Mouse (Mus musculus) testis, adult 2 months (tissue): Measurements from ENCODE around the gene AU040320. TPM values are rescaled to one million over a fixed set of nuclear protein-coding genes. Genes with fewer than 3 reads are reported as not detected.

ENCODE experiments used
- H3K27ac ChIP-seq: fragments of 200-500 bp; 2 replicates; pipeline ENCODE4 v1.5.1; 2012; ENCODE audit warnings: low read depth, low read length; ENCODE audit not compliant: control insufficient read depth, insufficient read depth
- H3K27me3 ChIP-seq: fragments of 200-500 bp; 2 replicates; pipeline ENCODE4 v1.6.1; 2012; ENCODE audit warnings: mild to moderate bottlenecking, low read length, moderate library complexity; ENCODE audit not compliant: control insufficient read depth, insufficient read depth
- H3K36me3 ChIP-seq: fragments of 200-500 bp; 2 replicates; pipeline ENCODE4 v1.6.1; 2012; ENCODE audit warnings: mild to moderate bottlenecking, low read length; ENCODE audit not compliant: control insufficient read depth, insufficient read depth
- H3K4me1 ChIP-seq: fragments of 200-500 bp; 2 replicates; pipeline ENCODE4 v1.6.1; 2012; ENCODE audit warnings: low read length; ENCODE audit not compliant: control insufficient read depth, insufficient read depth
- H3K4me3 ChIP-seq: fragments of 200-500 bp; 2 replicates; pipeline ENCODE4 v1.5.1; 2012; ENCODE audit warnings: low read depth, mild to moderate bottlenecking, low read length, moderate library complexity, mixed read lengths; ENCODE audit not compliant: control insufficient read depth
- CTCF ChIP-seq: fragments of 200-500 bp; IDR thresholded peaks from 2 replicates; pipeline ENCODE4 v1.5.1; 2012; ENCODE audit warnings: low read depth, mild to moderate bottlenecking, inconsistent platforms, low read length, moderate library complexity; ENCODE audit not compliant: control insufficient read depth, insufficient read depth, insufficient replicate concordance
- POLR2A ChIP-seq: fragments of 200-500 bp; IDR thresholded peaks from 2 replicates; pipeline ENCODE4 v1.6.1; 2012; ENCODE audit warnings: low read depth, mild to moderate bottlenecking, inconsistent platforms, low read length, moderate library complexity; ENCODE audit not compliant: control insufficient read depth
- polyA plus RNA-seq: library from polyadenylated mRNA; depleted of rRNA; stranded (reverse); fragments of >200 nt; gene quantifications from 2 replicates; pipeline ENCODE4 v1.2.3, GENCODE M21; 2012

The AU040320 gene
- polyA plus RNA-seq, 1 experiment, result 79.1 TPM

DNA sequence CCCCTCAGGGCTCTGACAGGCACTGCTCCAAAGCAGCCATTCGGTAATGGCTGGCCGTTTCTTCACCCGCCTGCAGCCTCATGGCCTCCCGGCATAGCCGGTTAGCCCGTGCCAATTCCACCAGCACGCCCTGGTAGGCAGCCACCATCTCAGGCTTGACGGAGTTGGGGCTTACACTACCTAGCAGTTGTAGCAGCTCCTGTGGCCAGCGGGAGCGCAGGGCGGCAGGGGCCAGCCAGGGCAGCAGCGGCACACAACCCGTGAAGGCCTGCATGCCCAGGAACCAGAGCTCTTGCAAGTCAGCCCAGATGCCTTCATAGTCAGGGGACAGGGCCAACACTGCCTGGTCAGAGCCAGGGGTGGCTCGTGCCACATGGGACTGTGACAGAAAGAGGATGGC is 8.5 kb upstream of the AU040320 start:
- no peaks in the 10 kb centered on the region; the same call in 1 of the 2 replicates for H3K36me3 ChIP-seq
- H3K4me3 ChIP-seq, result no peak overlapping the region
- peaks cover 3% of the 10 kb centered on the region for H3K4me1 ChIP-seq
- no peak for TF ChIP-seq CTCF
- no peak for TF ChIP-seq POLR2A
- H3K27ac ChIP-seq, result no peak overlapping the region
- H3K27me3 ChIP-seq, result no peaks in the 10 kb centered on the region

DNA sequence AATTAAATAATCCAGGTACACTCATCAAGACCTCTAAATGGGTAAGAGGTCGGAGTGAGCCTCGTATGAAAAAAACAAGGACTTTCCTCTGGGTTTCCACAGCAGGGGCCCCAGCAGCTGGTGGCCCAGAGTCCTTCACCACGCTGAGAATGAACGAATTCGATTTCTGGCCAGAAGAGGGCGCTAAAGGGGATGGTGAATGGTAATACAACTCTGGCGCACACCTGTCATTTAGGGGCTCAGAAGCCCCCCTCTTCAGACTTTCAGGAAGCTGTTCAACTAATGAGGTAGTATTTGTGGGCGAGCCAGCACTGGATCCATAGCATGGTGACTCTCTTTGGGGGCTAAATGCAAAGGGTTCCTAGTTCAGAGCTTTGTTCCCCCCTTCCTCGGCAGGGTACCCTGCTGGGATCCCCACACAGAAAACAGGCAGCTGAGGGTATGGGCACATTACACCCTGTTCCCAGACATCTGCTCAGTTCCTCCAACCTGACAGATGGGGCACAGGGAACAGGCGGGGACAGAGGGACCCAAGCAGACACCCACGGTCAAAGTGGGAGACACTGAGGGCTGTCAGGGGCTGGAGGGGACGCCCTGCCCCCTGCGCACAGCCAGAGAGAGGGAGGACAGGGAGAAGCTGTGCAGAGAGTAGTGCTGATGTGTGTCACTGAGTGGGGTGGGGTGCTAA is 7.7 kb upstream of the AU040320 start:
- Histone ChIP-seq H3K27ac (no peak overlapping the region), H3K27me3 (no peaks in the 10 kb centered on the region), H3K4me1 (peaks cover 3% of the 10 kb centered on the region), H3K36me3 (no peaks in the 10 kb centered on the region; the same call in 1 of the 2 replicates), H3K4me3 (no peak overlapping the region)
- no peak for TF ChIP-seq POLR2A
- peak; percentile 47; the same call in 1 of the 2 replicates for TF ChIP-seq CTCF

DNA sequence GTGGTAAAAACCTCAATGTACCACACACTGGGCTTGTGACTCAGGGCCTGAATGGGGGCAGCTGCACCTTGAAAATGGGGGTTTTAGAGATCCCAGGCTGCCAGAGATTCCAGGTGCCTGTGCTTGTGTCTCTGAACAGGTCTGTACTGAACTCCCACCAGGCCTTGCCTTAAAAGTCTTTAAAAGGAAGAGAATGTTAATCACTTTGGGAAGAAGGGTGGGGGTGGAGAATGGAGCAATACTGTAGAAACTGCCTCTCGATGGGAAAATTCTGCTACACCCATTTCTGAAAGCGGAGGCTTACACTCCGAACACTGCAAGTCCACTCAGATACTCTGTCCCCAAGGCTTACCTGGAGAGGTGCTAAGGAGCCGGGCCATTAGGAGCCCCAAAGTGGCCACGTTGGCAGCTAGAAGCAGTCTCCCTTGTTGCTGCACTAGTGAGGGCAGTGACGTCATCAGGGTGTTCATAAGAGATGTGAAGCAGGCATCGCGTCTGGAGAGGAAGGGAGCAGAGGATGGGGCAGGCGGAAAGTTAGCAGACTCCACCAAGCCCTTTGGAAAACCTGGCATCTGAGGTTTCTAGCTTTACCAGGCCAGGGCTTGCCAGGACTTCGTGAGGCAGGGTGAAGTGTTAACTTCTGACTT is 7.0 kb upstream of the AU040320 start:
- no peak for TF ChIP-seq CTCF
- TF ChIP-seq POLR2A, result no peak
- Histone ChIP-seq H3K36me3 (no peaks in the 10 kb centered on the region; the same call in 1 of the 2 replicates), H3K27me3 (no peaks in the 10 kb centered on the region)

DNA sequence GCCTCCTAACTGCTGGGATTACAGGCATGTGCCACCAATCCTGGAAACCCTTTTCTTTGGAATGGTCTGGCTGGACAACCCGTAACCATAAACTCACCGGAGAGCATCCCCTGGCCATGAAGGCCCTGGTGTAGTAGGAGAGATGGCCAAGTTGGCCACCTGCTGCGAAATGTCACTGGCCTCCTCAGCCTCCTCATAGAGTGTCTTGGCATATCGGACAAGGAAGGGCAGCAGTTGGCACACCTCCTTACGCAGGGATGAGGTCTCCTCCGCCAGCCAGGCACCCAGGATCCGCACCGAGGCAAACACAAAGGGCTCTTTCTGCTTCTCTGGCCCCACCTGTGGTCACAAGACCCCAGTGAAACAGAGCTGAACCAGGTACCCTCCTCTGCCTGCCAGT is 5.0 kb upstream of the AU040320 start:
- no peak for TF ChIP-seq CTCF
- no peak for TF ChIP-seq POLR2A
- peaks cover 9% of the 10 kb centered on the region for H3K4me1 ChIP-seq
- H3K36me3 ChIP-seq, result no peaks in the 10 kb centered on the region; the same call in 1 of the 2 replicates

More for the DNA sequence above, 7.0 kb upstream of the AU040320 start:
- Histone ChIP-seq H3K4me1 (peaks cover 3% of the 10 kb centered on the region), H3K4me3 (no peak overlapping the region), H3K27ac (no peak overlapping the region)

GRCm38 (mm10) chr4:126749553-126749952 is 3.8 kb upstream of the AU040320 start:
- Histone ChIP-seq H3K4me1 (peaks cover 11% of the 10 kb centered on the region), H3K27ac (no peak overlapping the region), H3K4me3 (no peak overlapping the region), H3K27me3 (no peaks in the 10 kb centered on the region), H3K36me3 (no peaks in the 10 kb centered on the region; the same call in 1 of the 2 replicates)
- no peak for TF ChIP-seq POLR2A
- no peak for TF ChIP-seq CTCF

More for the DNA sequence above, 5.0 kb upstream of the AU040320 start:
- H3K27me3 ChIP-seq, result no peaks in the 10 kb centered on the region
- no peak overlapping the region for H3K4me3 ChIP-seq
- no peak overlapping the region for H3K27ac ChIP-seq

DNA sequence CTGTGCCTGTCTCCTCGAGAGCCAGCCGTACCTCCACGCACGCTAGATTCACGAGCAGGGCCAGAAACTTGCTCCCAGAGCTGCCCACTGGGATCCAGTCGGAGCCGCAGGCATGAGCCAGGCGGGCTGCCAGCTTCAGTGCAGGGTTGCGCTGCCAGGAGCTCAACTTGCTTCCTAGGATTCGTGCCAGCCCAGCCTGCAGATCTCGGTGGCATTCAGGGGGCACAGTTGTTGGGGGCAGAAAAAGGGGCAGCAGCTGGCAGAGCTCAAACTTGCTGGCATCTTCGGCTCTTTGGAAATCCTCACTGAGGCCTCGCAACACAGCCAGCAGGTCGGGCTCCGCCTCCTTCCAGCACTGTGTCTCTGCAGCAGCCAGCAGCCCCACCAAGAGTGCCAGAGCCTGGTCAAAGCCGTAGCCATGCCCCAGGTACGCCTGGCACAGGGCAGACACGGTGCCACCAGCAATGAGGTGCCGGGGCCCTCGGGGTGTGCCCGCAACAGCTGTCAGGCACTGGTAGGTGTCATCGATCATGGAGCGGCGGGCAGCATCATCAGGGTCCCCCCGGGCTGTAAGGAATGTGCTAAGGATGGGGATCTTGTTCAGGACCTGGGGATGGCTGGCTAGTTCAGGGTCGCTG is 3.2 kb upstream of the AU040320 start:
- Histone ChIP-seq H3K36me3 (no peaks in the 10 kb centered on the region; the same call in 1 of the 2 replicates), H3K4me1 (peaks cover 11% of the 10 kb centered on the region), H3K27me3 (no peaks in the 10 kb centered on the region), H3K4me3 (no peak overlapping the region), H3K27ac (no peak overlapping the region)
- TF ChIP-seq POLR2A, result no peak
- no peak for TF ChIP-seq CTCF
